Mouse (Mus musculus): ENCODE measurements around the gene Ppp1r1b.

Gene Ppp1r1b

DNA sequence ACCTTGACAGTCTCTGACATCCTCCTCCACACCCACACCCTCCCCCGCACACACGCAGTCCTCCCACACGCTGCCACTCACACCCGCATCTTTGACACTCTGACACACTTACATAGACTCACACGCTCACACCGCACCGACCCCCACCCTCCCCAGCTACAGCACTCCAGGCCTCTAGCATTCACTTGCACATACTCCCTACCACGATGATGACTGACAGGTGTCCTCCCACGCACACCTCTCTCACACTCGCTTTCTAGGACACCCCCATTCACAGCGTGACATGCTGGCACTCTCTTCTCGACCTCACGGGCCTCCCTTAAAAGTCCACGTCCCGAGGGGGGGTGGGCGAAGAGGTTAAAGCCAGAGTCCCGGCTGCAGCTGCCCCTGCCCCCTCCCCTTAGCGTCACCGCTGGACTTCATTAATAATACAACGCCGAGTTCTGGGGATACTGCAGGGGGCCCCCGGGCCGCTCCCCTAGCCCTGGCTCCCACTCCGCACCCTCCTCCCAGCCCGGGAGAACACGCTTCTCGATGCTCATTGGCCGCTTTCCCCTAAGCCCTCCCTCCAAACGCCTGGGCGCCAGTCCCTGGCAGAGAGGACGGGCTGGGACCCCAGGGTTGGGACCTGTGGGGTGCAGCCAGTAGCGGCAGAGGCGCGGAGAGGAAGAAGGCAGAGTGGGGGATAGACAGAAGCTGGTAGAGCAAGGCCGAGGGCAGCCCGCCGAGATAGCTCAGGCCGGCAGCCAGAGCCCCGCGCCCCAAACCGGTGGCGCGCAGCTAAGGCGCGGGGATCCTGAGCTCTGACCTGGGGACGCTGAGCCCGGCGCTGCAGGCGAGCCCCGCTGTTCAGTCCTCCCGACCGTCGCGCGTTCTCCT is at the start of gene Ppp1r1b:
Gene Ppp1r1b (plus strand): TSS at position 322 of the 879 bp plus-strand sequence.
- DNase-seq (ENCODE audit: low read depth, low spot score), result no peak

DNA sequence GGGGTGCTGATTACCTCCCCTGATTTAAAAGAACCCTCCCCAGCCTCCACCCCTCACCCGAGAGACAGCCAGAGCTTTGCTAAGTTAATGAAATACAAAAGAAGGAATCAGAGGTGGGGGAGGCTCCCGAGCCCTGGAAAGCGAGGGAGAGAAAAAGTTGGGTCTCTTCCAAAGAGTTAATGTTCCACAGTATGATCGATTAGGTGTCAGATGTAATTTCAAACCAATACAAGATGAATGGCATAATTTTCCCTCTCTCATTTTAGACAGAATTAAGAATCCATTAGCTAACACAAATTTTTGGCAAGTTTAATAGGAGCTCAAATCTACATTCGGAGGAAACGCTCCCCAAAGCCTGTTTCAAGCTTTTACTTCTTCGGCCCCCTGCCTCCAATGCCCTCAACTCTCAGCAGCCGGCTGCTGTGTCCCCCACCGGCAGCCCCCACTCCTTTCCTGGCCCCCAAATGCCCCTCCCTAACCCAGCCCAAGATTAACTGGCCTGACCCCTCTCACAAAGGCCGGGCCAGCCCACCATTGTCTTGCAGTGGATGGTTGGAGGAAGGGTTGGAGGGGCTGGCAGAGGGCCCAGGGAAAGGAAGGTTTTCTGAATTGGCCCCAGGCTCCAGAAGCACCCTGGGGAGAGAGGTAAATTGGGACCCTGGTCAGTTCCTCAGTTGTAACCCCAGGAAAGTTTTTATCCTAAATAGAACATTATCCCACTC is 49.6 kb upstream of the Ppp1r1b start:
- no peak for DNase-seq (ENCODE audit: low read depth, low spot score)

DNA sequence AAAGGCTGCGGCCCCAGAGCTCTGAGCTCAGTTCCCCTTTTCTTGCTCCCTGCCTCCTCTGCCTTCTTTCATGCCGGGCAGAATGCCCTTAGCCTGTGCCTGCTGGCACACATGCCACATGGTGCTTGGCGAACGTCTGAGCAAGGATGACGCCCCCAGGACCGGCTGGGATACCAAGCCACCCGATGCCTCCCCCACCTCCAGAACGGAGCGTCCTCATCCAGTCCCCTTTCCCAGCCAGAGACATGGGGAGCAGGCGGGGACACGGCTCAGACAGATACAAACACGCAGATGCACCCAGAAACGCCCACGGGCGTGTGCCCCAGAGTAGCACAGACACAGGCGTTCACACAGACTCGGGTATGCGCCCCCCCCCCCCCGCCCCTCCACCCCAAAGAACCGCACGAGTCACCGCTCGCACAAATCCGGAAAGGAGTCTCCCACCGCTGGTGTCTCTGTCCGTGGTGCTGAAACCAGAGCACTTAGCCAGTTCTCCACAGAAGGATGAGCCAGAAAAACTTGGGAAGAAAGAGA is 34.3 kb upstream of the Ppp1r1b start:
- DNase-seq (ENCODE audit: low read depth, low spot score), result no peak

DNA sequence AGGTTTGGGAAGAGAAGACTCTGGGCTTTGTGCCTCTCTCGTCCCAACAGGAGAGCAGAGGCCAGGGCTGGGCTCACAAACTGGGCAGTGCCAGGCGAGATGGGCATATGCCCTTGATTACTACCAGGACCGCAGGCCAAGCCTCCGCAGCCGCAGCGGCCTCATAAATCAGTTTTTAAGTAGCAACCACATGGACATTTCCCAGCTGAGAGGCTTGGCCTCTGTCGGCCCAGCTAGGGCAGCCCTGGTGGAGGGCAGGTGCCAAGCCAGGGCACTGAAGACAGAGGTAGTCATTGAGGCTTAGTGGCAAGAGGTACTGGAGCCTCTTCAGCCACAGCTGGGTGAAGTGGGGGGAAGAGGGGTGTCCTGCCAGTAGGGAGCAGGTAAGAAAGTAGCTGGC is 30.7 kb upstream of the Ppp1r1b start:
- DNase-seq (ENCODE audit: low read depth, low spot score), result no peak

DNA sequence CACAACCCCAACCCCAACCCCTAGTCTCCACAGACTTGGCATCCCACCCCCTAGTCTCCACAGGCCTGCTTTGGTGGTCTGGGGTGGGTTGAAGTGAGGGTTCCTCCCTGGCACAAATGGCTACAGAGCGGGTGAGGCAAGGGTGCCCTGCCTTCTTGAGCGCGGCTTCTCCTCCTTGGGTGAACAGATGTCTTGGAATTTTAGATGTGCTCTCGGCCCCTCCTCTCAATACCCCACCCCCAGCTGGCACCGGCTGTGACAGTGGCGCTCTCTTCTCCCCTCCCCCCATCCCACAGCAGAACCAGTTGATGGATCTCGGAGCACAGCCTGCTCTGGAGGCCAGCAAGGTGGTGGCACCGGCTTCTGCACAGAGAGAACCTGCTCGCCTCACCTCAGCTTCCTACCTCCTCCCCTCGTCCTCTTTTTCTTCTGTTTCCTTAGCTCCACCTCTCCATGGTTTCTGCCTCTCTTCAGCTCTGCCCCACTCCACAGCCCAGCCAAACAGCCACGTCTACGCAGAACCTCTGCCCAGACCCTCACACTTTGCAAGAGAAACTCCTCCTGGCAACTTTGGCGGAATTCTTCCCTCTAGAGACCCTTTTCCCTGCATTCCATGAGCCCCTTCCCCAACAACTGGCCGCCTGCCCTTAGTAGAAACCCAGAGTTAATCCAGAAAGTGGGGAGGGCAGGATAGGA is 29.6 kb upstream of the Ppp1r1b start:
- DNase-seq (ENCODE audit: low read depth, low spot score), result no peak

DNA sequence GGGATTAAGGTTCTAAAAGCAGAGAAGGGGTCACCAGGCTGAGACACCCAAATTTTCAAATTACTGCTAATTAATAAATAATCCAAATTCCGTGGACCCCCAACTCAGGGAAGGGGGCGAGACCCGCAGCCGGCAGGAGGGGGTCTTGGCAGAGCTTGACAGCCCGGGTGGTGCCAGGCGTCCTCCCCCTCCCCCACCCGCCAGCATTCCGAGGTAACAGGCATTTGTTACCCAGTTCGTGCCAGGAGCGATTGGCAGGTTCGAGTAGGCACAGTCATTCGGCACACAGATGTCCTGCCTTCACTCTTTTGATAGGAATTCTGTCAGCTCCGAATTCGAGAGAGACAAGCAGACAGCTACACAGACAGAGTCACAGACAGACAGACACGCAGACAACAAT is 29.1 kb upstream of the Ppp1r1b start:
- no peak for DNase-seq (ENCODE audit: low read depth, low spot score)

DNA sequence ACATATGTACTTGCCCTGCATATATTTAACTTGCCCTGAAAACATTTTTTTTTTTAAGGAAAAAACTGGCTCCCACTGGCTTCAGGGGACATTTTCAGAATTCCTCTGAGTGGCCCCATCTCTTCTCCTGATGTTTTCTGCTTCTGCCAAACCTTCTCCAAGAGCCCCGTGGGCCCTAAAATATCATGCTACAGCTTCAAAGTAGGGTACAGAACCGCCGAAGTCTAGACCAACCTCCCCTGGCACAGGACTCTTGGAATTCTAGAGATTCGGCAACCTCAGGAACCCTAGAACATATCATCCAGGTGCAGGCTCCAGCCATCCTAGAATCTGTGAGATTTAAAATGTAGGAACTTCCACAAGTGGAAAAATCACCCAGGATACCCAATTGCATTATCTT is 28.7 kb upstream of the Ppp1r1b start:
- no peak for DNase-seq (ENCODE audit: low read depth, low spot score)

DNA sequence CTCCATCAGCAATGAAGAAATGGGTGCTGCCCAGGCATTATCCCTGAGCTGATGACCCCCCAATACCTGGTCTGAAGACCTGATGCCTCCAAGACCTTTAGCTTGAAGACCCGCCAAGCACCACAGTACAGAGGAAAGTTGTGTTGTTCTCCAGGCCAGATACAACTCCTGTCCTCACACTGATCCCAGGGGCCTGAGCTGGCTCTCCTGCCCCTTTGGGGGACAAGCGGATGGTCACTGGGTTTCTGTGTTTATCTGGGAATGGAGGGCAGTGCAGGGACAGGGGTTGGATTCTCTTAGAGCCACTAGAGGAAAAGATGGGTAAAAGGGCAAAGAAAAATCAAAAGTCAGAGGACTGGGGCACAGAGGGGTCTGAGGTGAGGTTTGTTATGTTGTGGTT is 28.3 kb upstream of the Ppp1r1b start:
- no peak for DNase-seq (ENCODE audit: low read depth, low spot score)

DNA sequence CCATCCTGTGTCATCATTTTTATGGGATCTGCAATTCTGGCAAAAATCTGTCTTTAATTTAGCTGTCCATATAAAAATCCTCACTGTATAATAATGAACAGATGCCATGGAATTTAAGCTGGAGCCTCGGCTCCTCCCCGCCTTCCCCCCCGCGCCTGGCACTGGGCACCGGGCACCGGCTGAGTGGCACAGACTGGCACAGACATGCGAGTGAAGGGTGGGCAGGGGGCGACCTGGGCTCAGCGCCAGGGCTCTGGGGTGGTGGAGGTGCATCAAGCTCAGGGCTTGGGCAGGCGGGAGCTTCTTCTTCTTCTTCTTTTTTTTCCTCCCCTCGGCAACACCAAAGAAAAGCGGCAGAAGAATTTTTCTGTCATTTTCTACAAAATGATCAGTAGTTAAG is 27.8 kb upstream of the Ppp1r1b start:
- no peak for DNase-seq (ENCODE audit: low read depth, low spot score)

DNA sequence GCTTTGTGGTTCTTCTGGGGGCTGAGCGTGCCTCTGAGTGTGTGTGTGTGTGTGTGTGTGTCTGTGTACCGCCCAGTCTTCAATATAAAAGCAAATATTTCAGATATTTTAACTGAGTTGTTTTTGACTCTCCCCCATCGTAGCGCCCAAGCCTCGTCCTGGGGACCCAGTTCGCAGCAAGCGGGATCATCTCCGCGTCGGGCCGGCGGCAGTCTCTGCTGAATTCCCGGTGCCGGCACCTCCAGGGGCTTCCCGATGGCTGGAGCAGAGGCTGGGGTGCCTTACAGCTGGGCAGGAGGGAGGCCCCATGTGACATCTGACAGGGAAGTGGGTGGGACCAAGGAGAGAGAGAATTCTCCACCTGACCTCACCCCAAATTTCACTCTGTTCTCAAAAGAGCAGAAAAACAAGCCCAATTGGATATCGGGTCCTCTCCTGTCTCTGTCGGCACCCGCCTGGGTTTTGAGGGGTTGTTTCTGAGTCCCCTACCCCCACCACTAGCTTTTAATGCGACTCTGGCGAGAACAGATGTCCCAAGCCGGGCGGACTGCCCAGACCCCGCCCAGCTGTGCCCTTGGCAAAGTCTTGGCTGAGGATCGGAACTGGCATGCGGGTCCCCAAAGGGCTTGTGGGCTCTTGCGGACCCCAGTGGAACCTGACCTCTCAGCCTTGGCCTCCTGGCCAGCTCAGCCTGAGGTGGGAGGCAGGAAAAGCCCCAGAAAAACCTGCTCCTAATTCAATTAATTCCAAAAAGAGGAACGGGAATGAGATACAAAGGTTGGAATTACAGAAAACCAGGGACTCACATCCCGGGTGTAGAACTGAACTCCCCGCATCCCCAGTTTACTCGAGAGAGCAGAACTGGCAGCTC is 27.2 kb upstream of the Ppp1r1b start:
- DNase-seq (ENCODE audit: low read depth, low spot score), result no peak

DNA sequence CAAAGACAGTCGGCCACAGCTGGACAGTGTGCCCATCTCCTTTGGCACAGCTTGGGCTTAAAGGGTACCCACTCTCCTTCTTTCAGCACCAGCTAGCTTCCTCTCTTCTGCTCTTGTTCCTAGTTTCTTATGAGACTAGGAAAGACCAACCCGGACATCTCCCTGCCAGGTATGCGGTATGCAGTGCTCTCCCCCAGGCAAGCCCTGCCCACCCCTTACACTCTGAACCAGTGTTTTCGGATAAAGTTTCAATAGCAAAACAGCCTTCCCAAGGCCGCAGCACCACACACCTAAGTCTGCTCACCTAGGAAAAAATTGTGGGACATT is 26.6 kb upstream of the Ppp1r1b start:
- DNase-seq (ENCODE audit: low read depth, low spot score), result no peak

DNA sequence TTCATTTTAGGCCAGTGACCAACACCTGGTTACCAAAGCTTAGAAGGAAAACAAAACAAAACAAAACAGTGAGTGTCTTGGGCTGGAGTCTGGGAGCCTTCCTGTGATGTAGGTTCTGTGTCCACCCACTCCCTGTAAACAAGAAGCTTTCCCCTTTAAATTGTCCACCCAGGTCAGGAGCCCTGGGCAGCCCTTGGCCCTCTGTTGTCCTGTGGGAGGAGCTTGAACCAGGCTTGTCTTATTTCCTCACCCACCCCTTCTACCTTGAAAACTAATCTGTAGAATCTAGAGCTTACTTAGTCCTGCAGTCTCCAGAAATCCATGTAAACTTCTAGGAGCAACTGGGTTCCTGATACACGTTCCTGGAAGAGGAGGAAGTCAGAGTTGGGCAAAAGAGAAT is 26.0 kb upstream of the Ppp1r1b start:
- DNase-seq (ENCODE audit: low read depth, low spot score), result no peak

DNA sequence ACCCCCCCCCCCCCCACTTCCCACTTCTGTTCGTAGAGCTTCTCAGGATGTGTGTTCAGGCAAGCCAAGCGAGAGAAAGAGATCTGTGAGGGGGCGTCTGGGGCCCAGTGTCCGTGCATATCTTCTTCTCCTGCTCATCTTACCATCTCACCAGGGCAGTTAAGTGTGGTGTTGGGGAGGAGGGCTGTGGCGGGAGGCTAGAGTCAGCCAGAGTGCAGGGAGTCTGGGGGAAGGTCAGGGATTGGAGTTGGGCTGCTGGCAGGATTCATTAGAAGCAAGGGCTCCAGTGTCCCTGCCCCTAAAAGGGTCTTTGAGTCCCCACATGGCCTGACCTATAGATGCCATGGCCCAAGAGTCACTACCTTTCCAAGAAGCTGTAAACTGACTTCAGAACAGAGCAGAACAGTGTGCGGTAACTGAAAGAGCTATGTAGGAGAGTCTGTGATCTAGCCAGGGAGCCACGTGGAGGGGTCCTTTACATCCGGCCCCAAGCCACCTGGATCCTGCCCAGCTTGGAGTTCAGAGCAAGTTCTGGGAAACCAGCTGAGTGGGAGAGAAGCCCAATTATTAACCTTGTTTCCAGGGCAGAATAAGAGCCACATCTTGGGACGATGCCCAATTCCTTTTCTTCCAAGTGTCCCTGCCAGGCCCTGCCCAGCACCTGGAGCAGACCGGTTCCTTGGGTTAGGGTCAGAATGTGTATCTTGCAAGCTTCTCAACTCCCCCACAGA is 24.9 kb upstream of the Ppp1r1b start:
- DNase-seq (ENCODE audit: low read depth, low spot score), result no peak

DNA sequence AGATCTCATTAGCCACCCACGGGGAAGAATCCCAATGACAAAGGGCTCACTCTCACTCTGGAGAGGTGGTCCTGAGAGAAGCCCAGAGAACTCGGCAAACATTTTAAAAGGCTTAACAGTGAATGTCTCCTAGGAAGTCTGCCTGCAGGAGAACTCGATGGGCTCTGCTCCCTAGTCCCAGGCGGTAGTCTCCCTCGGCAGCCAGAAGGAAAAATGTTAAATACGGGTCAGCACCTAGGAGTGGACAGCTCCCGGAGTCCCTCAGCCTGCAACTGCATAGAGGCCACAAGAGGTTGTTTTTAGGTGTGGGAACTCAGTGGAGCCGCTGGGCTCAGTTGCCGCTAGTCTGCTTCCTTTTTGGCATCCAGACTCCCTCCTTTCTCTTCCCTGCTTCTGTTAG is 24.3 kb upstream of the Ppp1r1b start:
- DNase-seq (ENCODE audit: low read depth, low spot score), result no peak

DNA sequence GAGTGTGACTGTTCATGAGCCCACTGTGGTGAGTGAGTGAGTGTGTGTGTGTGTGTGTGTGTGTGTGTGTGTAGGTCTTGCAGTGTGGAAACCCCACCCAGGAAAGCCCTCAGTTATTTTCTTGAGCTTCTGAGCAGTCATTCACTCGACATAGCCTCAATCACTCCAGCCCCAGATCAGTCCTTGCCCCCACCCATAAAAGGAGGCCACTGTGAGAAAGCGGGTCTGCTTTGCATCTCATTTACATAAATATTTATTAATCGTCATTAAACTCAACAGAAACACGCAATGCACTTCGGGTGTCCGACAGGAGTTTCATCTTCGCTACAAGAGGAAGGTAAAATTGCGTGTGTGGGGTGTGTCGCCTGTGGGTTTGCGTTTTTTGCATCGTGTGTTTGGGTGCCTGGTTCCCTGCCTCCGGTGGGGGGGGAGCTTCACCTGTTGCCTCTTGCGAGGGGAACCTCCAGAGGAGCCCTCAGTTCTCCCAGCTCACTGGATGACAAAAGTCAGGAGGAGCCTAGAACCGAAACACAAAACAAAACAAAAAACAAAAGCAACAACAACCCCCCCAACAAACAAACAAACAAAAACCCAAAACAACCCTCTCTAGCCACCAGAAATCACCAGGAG is 22.9 kb upstream of the Ppp1r1b start:
- DNase-seq (ENCODE audit: low read depth, low spot score), result no peak

DNA sequence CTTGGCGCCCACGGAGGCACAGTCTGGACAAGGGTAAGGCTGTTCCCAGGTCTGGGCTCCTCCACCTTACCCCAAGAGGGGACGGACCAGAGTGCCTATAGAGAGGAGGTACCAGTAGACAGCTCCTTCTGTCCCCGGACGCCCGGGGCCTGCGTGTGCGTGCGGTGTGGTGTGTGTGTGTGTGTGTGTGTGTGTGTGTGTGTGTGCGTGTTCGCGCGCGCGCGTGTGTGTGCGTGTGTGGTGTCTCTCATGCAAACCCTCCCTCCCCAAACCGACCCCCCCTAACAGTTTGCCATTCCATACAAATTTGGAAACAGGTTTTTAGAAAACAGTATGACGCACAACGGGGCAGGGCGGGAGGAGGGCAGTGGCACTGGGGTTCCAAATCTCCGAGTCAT is 22.4 kb upstream of the Ppp1r1b start:
- DNase-seq (ENCODE audit: low read depth, low spot score), result no peak

DNA sequence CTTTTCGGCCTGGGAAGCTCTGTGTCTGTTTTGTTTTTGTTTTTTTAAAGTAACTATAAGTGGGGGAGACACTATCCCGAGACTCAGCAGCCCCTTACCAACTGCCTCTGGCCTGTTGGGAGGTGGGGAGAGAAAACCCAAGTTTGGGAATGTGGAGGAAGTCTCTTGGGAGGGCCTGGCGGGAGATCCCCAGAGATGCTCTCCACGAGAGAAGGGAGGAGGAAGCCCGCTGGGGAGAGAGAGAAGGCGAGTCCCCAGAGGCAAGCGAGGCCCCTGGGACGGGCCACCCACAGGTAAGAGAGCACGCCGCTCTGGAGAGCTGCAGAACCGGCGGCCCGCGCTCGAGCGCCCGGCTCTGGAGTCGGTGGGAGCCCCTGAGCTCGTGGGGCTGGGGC is 21.5 kb upstream of the Ppp1r1b start:
- DNase-seq (ENCODE audit: low read depth, low spot score), result no peak

DNA sequence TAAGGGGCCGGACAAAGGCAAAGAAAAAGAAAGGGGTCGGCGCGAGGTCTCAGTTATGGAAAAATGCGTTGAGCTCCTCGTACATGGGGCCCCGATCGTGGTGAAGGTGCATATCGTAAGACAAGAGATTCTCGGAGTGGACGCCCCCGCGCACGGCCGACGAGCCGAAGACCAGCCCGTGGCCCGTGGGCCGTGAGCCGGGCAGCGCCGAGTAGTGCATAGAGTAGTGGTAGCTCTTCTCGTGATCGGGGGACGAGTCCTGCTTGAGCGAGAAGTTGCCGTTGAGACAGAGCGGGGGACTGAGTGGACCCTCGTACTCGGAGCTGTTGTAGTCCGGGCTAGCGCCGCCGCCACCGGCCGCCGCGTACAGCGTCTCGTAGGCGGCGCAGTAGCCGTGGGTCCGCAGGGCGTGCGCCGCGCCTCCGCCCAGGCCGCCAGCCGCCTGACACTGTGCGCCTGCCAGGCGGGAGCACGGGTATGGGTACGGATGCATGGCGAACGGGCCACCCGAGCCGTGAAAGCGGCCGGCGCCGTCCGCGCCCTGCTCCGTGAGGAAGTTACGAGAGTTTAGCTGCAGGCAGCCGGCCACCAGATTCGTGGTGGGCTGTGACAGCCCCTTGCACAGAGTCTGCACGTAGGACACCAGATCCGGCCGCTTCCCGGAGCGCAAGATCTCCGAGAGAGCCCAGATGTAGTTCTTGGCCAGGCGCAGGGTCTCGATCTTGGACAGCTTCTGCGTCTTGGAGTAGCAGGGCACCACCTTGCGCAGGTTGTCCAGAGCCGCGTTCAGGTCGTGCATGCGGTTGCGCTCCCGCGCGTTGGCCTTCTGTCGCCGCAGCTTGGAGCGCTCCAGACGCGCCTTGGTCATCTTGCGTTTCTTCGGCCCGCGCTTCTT is 20.8 kb upstream of the Ppp1r1b start:
- no peak for DNase-seq (ENCODE audit: low read depth, low spot score)

DNA sequence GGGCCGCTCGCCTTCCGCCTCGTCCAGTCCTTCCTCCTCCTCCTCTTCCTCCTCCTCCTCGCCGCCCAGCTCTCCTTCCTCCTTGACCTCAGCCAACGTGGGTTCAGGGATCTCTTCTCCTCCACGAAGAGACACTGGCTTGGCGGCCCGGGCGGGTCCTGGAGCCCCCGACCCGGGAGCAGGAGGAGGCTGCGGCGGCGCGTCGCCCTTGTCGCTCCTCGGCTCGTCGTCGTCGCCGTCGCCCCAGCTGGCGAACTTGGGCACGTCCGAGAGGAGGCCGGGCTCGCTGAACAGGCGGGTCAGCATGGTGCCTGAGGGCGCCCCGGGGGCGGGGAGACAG is 20.2 kb upstream of the Ppp1r1b start:
- DNase-seq (ENCODE audit: low read depth, low spot score), result no peak
